Mouse (Mus musculus): ENCODE measurements around the gene Nav2.
A peak's percentile ranks its signal among the peaks of the same experiment; 100 is the strongest.

Gene Nav2

DNA sequence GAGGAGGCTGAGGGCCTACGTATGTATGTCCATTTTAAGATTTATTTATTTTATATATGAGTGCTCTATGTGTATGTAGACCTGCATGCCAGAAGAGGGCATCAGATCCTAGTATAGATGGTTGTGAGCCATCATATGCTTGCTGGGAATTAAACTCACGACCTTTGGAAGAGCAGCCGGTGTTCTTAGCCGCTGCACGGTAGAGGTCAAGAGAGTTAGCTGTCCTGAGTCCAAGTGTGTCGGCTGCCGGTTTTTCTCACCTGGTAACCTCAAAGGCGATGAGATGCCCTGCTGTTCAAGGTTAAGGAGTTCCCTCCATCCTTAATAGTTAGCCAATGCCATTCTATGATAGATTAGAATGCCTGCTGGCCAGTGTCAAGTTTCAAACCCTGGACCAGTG, 594.9 kb downstream of the Nav2 start:
- DNase-seq, result no peak

DNA sequence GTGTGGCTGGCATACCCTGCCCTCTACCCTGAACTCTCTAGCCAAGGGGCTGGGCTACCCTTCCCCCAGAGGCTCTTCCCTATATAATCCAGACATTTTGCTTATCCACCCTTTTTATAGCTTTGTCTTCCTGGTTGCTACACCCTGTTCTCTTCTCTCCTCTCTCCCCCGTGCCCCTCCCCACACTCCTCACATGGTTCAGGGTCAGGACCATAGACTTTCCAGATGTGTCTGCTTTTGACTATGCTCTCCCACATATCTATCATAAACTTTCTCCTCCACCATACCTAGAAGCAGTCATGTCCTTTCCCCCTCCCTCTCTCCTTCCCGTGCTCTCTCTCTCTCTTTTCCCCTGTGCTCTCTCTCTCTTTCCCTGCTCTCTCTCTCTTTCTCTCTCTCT, 595.4 kb downstream of the Nav2 start:
- DNase-seq, result no peak

DNA sequence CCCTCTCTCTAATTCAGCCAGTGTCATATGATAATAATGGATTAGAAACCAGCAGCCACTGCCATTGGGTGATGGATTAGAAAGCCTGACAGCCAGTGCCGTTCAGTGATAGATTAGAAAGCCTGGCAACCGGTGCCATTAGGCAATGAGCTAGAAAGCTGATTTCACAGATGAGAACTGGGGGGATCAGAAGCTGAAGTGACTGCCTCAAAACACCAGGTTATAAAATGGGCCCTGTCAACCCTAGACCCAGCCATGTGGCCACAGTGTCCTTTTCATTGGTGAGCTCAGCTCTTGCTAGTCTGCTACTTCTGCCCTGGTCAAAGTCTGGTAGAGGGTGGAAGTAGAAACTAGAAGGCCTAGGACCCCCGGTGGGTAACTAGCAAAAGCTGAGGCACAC, 595.8 kb downstream of the Nav2 start:
- no peak for DNase-seq

DNA sequence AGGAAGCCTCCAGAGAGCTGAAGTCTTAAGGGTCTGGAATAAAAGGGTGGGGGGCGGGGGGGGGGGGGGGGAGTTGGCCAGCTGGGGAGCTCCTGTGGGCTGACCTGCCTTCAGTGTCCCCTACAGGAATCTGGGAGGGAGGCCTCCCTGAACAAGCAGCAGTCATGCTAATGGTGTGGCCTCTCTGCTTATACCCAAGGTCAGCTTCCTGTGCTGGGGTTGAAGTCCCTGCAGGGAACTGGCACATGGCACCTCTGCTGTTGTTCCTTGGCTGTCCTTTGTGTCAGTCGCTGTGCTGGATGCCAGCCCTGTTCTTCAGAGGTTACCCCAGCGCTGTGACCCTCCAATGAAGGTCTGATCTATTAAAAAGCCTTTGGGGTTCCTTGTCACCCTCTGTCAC, 596.5 kb downstream of the Nav2 start:
- DNase-seq, result peak; percentile 96

DNA sequence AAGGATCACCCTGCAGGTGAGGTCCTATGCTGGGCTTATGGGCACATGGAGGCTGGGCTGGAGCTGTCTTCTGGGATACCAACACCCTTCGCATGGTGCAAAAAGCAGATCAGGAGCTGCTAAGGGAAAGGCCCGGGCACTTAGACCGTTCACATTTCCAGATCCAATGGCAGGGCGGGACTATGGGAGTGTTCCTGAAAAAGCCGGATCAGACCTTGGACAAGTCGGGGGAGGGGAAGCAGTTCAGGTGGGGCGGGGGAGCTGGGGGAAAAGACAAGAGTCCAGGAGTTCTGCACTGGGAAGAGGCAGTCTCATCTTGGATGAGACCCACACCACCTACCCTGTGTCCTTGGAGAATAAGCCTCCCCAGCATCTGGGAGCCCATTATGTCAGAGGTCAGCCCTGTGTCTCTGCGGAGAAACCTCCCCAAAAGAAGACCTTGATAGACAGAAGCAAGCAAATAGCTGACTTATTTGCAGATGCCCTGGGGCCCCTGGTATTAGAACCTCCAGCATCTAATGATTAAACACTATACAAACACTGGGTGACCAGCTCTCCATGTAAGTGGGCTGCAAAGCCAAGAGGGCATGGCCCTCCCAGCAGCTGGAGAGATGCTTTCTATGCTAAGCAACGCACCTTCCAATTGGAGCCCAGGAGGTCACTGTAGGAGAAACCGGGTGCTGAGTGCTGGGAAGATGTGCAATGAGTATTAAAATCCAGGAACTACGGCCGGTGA, 597.7 kb downstream of the Nav2 start:
- DNase-seq, result no peak

DNA sequence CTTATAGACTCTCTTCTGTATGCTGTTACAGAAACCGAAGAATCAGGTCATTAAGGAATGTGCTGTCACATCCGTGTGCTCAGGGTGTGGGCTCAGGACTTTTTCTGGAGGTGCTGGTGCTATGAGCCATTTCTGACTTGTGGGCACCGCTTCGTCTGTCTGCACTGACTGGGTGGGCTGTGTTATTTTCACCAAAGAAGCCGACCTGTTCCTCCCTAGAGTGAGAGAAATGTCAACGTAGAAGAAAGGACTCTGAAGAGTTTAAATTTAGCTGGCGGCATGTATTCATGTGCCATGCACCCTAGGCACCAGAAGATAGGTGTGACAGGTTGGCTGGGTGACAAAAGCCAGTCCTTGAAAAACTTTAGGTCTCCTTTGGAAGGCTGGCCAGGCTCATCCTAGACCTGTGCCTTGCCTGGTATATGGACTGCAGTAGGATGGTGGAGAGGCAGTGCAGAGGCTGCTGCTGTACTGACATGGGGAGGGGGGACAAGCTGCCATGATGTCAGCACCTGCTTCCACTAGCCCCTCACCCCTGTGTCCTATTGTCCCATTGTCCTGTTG, 599.5 kb downstream of the Nav2 start:
- DNase-seq, result no peak

DNA sequence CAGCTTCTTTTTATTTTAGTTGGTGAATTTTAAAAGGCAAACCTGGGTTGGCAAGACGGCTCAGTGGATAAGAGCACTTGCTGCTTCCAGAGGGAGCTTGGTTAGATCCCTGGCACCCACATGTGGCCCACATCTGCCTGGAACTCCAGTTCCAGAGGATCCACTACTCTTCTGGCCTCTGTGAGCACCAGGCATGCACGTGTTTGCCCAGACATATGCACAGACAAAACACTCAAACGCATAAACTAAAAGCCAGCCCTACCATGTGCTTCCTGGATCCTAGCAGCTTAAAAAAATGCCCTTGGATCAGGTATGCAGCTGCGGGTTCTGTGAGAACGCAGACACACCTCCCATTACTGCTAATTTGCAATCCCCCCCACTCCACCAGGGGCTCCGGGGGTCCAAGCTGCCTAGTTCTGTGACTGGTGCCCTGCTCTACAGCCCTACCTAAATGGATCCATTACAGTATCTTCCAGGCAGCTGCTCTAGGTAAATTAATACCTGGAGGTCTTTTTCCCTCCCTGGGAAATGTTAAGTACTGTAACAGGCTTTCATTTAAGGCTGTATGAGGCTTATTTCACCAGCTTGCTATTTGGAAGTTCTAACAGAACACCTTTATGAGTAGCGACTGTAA, 603.4 kb downstream of the Nav2 start:
- DNase-seq, result no peak

DNA sequence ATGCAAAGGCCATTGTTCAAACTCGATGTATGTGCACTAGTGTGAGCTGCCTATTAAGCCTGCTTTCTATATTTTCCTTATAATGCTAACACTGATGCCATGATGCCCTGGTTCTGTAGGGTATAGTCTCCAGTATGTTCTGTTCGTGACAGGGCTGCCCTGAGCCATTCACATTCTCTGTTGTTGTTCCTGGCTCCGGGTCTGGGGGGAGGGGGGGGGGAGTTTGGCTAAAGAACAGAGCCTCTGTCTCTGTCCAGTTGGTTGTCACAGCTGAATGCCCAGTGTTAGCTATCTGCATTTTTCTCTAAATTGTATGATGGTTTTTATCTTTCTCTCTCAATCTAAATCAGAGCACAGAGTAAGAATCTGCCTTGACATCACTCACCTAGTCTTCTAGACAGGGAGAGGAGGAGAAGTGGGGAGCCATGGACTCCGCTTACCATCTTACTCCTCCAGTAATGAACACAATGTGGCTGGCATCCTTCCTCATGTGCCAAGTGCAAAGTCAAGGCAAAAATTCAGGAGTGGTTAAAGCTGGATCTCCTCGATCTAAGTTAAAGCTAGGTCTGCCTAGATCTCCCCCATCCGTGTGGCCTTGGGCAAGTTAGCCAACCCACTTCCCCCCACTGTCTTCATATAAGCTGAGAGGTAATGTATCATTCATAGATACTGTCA, 605.4 kb downstream of the Nav2 start:
- no peak for DNase-seq

DNA sequence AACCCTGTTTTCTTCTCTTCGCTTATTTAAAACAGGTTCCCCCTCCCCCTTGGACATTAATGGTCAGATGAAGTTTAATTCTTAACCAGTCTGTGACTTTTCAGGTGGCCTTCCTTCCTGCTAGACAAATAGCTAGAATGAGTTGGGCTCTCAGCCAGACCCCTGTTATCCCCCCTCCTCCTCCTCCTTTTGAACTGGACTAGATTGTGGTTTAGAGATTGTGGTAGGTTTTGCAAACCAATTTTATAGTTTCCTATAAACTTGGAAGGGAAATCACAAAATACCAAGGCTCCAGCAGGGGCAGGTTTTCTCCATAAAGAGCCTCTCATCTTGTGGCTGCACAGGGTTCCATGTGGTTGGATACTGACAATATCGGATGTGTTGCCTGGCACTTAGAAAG, 606.5 kb downstream of the Nav2 start:
- DNase-seq, result no peak

DNA sequence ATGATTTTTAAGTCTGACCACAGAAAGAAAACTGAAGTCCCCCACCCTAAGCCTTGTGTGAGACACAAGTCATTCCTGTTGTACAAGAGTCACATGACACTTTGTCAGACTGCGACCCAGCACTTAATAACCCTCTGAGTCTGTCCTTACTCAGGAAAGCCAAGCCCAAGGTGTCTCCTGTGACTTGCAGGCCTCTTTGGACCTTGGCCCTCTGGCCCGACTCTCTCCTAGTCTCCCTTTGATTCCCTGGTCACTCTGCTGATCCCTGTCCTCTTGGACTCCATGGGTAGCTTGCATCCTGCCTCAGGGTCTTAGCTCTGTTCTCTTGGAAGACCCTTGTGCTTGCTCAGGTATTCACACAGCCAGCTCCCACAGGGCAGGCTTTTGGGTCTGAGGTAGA, 612.0 kb downstream of the Nav2 start:
- DNase-seq, result no peak

DNA sequence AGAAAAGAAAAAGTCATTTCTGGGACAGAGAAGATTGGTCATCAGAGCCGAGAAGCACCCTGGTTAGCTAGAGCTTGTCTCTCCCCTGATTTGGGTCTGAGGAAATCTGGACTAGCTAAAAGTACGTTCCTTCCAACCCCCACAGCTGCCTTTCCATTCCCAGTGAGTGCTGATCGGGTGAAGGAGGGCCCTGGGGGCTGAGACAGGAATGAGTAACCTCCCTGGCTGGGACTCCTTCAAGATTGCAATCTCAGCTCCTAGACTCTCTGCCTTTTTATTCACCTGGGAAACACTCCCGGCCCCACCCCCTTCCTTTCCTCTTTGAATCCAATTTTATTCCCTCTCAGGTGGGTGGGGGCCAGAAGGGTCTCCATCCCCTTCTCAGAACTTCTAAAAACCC, 612.8 kb downstream of the Nav2 start:
- DNase-seq, result no peak

DNA sequence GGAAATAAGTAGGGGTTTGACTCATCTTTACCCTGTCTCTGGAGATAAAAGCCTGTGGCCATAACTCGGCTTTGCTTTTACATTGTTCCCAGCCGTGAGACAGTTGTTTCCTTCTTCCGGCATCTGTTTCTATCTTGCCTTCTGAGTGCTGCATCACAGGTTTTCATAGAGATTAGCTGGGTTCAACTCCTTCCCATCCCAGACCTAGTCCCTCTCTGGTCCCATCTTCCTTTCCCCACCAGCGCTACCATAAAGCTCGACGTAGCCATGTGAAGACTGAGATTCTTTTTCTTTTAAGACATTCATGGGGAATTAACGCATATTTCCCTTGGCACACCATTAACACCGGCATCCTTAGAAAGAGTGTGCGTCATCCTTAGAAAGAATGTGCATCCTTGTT, 613.5 kb downstream of the Nav2 start:
- DNase-seq, result no peak

DNA sequence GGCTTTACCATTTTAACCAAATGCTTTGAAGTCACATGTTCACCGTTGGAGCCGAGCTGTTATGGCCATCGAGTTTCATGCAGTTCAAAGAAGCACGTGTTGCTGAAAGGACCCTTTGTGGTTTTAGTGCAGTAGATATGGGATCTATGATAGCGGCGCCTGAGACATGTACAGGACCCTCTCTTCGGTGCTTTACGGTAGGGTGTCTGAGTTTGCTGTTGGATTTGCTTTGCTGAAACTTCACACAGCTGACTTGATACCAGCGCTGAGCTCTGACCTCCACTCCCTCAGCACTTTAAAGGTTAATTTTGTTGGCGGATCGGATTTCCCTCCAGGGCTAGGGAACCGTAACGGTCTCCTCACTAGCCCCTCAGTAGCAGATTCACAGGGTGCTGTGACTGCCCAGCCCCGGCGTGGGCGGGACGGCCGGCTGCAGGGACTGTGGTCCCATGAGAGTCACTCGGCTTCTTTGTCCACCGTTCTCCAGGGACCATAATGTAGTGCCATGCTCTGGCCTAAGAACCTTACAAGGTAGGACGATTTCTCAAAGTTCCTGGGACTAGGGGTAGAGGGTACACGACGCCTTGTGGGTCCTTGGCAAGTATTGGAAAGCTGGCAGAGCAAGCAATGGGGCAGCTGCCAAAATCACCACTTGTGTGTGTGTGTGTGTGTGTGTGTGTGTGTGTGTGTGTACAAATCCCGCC, 614.0 kb downstream of the Nav2 start:
- peak; percentile 94 for DNase-seq

DNA sequence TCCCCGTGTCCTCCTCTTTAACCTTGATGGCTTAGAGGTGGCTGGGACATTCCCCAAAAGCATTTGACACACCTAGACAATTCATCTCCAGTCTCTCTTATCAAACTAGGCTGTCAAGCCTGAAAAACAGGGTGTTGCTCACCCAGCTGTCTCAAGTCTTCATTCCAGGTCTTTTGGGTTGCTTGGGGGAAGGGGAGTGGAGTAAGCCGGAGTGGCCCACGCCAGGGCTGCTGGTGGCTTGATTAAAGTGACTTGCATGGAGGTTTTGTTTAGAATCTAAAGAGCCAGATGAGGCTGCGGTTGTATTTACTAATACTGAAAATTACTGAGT, 614.6 kb downstream of the Nav2 start:
- DNase-seq, result no peak

DNA sequence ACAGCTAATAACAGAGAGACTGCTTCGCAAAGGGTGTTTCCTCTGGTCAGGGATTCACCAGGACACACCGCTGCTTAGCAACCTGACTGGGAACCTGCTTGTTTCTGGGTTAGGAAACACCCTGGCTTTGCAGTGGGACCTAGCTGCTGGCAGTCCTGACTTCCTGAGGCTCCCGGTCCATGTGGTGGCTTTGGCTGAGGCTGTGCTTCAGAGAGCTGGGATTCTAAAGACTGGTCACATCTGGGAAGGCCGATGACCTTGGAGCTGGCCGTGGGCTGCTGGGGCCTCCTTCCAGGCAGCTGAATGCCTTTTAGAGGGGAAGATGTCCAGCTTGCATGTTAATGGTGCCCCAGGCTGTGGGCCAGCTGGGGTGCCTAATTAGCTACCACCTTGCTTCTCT, 615.2 kb downstream of the Nav2 start:
- DNase-seq, result peak; percentile 93

DNA sequence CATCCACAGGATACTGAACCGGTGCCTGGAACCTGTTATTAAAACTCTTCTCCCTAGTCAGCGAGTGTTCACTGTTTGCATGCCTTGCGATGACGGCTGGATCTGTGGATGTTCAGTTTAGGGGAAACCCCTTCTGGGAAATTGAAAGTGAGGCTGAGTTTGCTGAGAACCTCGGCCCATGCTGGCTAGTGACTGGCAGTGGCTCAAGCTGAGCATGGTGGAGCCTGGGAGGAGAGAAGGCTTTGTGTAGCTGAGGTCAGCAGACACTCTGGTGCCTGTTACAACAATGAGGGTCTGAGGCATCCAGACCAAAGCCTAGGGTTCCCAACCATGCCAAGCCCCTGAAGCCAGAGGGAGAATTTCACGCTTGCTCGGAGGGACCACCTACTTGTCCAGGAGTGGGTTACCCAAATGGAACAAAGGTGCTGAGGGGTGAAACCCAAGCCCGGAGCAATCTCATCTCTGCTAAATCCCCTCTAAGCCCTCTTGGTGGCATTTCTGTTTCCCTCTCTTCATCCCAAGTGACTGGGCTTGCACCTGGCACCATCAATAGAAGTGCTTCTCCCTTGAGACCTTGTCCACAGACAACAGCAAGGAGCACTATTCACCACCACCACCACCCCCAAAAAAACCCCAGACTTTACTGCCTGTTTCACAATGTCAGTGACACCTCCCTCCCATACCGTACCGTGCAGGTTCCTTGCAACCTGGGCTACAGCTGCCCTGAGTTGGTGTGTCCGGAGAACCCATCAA, 617.0 kb downstream of the Nav2 start:
- no peak for DNase-seq

DNA sequence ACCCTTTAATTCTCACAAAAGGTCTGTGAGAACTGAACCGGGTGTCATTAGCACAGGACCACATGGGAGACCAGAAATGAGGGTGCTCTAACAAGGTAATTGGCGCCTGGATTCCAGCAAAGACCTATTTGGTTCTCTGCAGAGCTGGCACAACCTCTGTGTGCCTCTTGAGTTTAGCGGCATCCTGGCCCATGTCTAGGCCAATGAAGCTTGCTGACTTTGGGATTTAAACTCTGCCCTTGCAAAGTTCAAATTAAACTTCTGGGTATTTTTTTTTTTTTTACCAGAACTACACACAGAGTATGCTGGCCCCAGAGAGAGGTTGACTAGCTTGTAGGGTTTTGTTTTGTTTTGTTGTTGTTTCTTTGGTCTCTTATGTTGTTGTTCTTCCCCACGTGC, 617.6 kb downstream of the Nav2 start:
- no peak for DNase-seq

DNA sequence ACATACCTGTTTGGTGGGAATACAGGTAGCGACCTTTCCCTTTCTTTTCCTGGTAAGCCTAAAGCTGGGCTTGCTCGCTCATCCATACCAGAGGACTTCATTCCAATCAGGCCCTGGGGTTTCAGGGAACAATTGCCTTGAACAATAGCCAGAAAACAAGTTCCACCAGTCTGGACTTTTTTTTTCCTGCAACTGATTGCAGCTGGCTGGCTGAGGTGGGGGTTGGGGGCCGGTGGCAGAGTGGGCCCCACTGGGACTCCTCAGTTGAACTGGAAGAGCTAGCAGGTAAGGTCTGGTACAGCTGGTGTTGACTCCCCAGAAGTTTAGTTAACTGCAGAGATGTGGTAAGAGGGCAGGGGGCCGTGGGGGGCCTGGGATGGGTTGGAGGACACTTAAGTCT, 619.0 kb downstream of the Nav2 start:
- no peak for DNase-seq

DNA sequence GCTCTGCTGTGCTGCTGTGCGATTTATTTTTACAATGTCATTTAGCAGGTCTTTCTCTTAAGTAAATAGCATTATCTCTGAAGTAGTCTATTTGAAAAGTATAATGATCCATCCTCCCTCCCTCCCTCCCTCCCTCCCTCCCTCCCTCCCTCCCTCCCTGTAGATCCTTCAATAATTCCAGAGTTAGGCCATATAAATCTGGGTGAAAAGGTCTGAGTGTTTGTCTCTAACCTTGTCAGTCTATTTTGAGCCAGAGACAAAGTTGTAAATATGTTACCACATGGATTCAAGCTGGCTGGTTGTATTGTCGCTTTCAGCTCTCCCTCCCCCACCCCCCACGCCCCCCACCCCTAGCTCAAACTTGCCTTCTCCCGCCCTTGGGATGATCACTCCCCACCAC, 619.4 kb downstream of the Nav2 start:
- no peak for DNase-seq

DNA sequence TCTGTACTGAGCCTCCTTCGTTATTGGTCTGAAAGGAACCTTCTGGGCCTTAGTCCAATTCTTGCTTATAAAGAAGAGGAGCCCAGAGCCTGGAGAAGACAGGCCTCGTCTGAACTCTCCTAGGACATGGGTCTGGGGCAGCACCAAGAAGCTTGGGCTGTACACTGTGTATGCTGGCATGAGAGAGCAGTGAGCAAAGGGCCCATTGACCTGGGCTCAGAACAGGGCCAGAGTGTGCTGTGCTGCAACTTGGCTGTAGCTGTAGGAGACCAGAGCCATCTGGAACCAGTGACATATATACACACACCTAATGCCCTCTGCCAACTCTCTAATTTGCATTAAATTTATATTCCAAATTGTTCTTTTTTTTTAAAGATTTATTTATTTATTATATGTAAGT, 621.0 kb downstream of the Nav2 start:
- no peak for DNase-seq

DNA sequence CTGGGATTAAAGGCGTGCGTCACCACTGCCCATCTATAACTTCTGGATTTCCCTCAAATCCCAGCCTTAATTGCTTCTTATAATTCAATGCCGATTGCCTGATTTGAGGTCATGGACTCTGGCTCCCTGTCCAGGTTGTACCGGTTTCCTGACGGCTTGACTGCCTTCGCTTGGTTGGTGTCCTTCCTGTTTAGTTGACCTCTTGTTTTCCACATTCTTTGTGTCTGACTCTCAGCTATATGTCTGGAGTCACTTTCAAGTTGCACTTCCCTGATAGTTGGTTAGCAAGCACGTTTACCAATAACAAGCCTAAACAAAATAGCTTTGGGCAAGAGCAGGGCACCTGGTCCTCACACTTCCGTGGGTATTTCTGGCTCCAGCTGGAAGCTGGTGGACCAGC, 625.1 kb downstream of the Nav2 start:
- no peak for DNase-seq

DNA sequence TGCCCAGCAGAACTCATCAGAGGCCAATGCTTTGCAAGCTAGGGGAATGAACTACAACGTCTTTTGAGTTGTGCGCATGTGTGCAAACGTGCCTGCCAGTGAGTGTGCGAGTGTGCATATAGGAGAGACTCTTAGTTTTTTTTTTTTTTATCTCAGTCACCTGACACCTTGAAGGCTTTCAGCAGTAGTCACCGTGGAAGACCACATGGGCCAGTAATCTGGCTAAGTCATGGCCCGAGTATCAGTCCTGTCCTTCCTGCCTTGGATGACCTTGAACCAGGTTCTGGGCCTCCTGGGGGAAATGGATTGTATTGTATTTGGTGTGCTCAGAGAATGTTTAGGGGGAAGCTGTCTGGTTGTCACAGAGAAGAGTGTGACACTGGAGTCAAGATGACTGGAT, 625.7 kb downstream of the Nav2 start:
- DNase-seq, result no peak

DNA sequence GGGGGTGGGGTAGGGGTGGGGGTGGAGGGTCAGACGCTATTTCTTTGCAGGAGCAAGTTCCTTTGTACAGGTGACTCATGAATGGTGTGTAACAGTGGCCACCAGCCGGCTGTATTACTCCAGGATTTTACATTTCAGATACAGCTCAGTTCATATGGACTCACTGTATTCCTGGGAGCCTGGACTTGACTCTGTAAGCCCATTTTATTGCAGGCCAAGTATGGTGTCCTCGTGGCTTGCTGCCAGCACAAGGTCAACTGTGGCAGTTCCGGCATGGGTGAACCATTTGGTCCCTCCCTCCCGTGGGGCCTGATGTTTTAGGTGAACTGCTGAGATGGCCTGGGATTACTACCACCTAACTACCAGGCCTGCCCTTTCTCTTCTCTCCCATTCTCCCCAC, 629.8 kb downstream of the Nav2 start:
- DNase-seq, result no peak

Measured in heart, adult 11 months (tissue).